Mouse (Mus musculus): Measurements from ENCODE around the gene Erap1. TPM values are rescaled to one million over a fixed set of nuclear protein-coding genes. Genes with fewer than 3 reads are reported as not detected.
"Not testable (repeated sequence)": the region's sequence is repeated elsewhere in the genome, so short reads cannot be mapped to it uniquely, and the experiment has no call there.

Erap1 gene
- 10 to 100 TPM; 11.7 to 14.8 TPM for total RNA-seq (2021)
- long read RNA-seq, experiment 1, full-length matches to known transcripts = 3 of 7 reads
- long read RNA-seq, experiment 1, partial matches to known transcripts = 3 of 7 reads
- long read RNA-seq, experiment 1, other reads (novel, unspliced or antisense) = 1 of 7 reads
- long read RNA-seq, experiment 2, full-length matches to known transcripts = 2 of 7 reads
- long read RNA-seq, experiment 2, partial matches to known transcripts = 2 of 7 reads
- long read RNA-seq, experiment 2, other reads (novel, unspliced or antisense) = 3 of 7 reads

- peak within 1 kb of the TSS; percentile 93 for H3K27ac ChIP-seq
- H3K4me3 ChIP-seq = peak within 1 kb of the TSS; percentile 96
- peak; percentile 23 to 26 for DNase-seq (ENCODE audit: low spot score in 2 of 2)
- peak; percentile 88 for TF ChIP-seq CTCF (conservative IDR thresholded peaks at IDR 0.05)
Observed at GRCm38 (mm10) chr13:74638793-74639711, at the start of gene Erap1. Erap1 (plus strand) TSS chr13:74639568.

GRCm38 (mm10) chr13:74591401-74591821, 48.0 kb upstream of the Erap1 start:
- not testable (repeated sequence) for H3K27ac ChIP-seq; DNase-seq (ENCODE audit: low spot score in 2 of 2); H3K4me3 ChIP-seq

GRCm38 (mm10) chr13:74591828-74592227, 47.5 kb upstream of the Erap1 start:
- DNase-seq (ENCODE audit: low spot score in 2 of 2); H3K4me3 ChIP-seq; H3K27ac ChIP-seq: not testable (repeated sequence)

DNA sequence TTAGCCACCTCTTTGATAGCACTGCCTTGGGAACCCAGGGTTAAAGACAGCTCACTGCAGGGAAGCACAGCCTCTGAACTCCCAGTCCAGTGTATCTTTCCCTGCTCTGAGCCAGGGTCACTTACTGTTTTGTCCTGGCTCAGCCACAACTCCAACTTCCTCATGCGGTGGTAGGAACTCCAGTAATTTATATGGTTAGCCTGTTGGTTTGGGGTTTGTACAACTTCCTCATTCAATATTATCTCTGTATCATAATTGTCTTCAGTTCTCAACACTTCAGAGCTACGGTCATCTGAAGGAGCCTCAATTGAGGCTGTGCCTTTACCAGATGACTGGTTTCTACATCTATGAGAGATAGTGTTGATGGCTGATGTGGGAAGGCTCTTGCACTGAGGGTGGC, 42.3 kb upstream of the Erap1 start:
- DNase-seq (ENCODE audit: low spot score in 2 of 2); H3K4me3 ChIP-seq; H3K27ac ChIP-seq: not testable (repeated sequence)

DNA sequence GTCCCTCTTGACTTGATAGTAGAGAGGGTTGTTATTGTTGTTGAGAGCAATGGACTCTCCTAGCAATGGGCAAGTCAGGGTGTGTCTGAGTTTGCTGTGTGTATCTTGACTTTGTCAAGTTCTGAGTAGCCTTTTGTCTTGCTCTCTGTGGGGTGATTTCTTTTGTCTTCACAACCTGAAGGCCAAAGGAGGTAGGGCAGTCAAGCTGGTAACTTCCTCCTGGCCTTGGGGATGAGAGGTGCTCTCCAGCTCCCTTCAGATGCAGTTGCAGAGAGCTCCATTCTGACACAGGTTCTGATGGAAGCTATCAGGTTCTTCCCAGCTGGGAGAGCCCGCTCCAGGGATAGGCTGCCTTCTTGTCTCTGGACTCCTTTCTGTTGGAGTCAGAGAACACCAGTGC, 37.6 kb upstream of the Erap1 start:
- DNase-seq (ENCODE audit: low spot score in 2 of 2); H3K4me3 ChIP-seq; H3K27ac ChIP-seq: not testable (repeated sequence)

- peak; percentile 76 to 86 for DNase-seq (ENCODE audit: low spot score in 2 of 2)
- peak overlapping the region; percentile 82 for H3K27ac ChIP-seq
- H3K4me3 ChIP-seq = peak overlapping the region; percentile 59
Observed at GRCm38 (mm10) chr13:74617163-74618019, 22.0 kb upstream of the Erap1 start.

- no peak for DNase-seq (ENCODE audit: low spot score in 2 of 2)
- Histone ChIP-seq H3K4me3 (no peak overlapping the region), H3K27ac (no peak overlapping the region)
- TF ChIP-seq CTCF (conservative IDR thresholded peaks at IDR 0.05) = no peak
Observed at GRCm38 (mm10) chr13:74632327-74632726, 7.0 kb upstream of the Erap1 start.

DNA sequence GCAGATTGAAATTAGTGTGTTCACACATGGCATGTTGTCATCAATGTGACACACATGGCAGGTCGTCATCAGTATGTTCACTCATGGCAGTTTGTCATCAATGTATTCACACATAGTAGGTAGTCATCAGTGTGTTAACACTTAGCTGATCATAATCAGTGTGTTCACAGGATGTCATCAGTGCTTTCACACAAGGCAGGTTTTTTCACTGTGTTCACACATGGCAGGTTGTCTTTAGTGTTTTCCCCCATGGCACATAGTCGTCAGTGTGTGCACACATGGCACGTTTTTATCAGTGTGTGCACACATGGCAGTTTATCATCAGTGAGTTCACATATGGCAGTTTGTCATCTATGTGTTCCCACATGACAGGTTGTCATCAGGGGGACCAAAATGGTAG, 6.5 kb upstream of the Erap1 start:
- no peak overlapping the region for H3K27ac ChIP-seq
- TF ChIP-seq CTCF (conservative IDR thresholded peaks at IDR 0.05) = no peak
- H3K4me3 ChIP-seq = no peak overlapping the region
- DNase-seq (ENCODE audit: low spot score in 2 of 2) = no peak

GRCm38 (mm10) chr13:74639712-74640522, 549 bp downstream of the Erap1 start:
- Histone ChIP-seq H3K4me3 (peak overlapping the region; percentile 96), H3K27ac (peak overlapping the region; percentile 93)
- peak; percentile 53 to 55 for DNase-seq (ENCODE audit: low spot score in 2 of 2)
- TF ChIP-seq CTCF (conservative IDR thresholded peaks at IDR 0.05) = no peak

DNA sequence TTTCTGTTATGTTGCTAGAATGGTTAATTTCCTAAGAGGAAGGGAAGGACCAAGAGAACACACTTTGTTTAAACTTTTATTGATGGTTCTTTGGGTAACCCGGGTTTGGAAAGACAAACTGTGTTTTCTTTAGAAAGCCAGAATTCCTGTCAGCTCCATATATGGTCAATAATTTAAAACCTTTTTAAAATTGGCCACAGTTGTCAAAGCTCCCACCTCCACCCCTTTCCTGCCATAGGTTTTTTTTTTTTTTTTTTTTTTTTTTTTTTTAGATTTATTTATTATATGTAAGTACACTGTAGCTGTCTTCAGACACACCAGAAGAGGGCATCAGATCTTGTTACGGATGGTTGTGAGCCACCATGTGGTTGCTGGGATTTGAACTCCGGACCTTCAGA, 1.2 kb downstream of the Erap1 start:
- not testable (repeated sequence) for DNase-seq (ENCODE audit: low spot score in 2 of 2); H3K27ac ChIP-seq
- peak overlapping the region; percentile 96 for H3K4me3 ChIP-seq
- peak; percentile 41 for TF ChIP-seq CTCF (conservative IDR thresholded peaks at IDR 0.05)

GRCm38 (mm10) chr13:74695497-74696193, 56.3 kb downstream of the Erap1 start:
- TF ChIP-seq CTCF (conservative IDR thresholded peaks at IDR 0.05) = no peak
- no peak overlapping the region for H3K4me3 ChIP-seq
- H3K27ac ChIP-seq = no peak overlapping the region
- DNase-seq (ENCODE audit: low spot score in 2 of 2) = no peak

- no peak overlapping the region for H3K4me3 ChIP-seq
- DNase-seq (ENCODE audit: low spot score in 2 of 2) = no peak
- TF ChIP-seq CTCF (conservative IDR thresholded peaks at IDR 0.05) = no peak
- H3K27ac ChIP-seq = no peak overlapping the region
Observed at GRCm38 (mm10) chr13:74696225-74696624, 56.9 kb downstream of the Erap1 start.
